Mouse (Mus musculus): ENCODE data around the gene Atad5.

Gene Atad5

GRCm38 (mm10) chr11:80150566-80150965 is 61.4 kb downstream of the Atad5 start:
- DNase-seq (ENCODE audit: low spot score): no peak

- DNase-seq (ENCODE audit: low spot score): no peak
Observed at GRCm38 (mm10) chr11:80151541-80151940, 62.3 kb downstream of the Atad5 start.

GRCm38 (mm10) chr11:80152376-80152775 is 63.2 kb downstream of the Atad5 start:
- DNase-seq (ENCODE audit: low spot score): no peak

DNA sequence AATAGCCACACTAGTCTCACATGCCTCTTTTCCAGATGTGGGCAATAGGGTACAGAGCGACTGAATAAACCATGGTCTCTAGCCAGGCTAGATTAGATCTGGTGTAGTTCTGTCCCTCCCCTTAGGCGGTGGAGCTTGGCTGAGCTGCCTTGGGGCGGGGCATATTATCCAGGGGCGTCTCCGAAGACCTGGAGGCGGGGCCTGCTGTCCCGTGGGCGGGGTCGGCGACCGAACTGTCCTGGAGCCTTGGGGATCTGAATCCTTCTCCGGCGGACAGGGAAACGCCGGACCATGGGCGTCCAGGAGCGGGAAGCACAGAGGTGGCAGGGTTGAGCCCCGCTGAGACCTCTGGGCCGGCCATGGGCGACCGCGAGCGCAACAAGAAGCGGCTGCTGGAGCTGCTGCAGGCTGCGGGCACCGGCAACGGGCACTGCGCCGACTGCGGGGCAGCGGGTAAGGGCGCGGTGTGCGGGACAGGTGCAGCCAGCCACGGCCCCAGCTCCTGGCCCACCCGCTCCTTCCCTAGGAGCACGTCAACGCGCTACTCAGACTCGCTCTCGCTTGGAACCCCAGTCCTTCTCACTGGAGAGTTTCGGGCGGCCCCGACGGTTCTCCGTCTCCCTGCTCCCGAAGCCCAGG is 64.8 kb downstream of the Atad5 start, which contains the start of gene Adap2:
Gene Adap2 (plus strand): TSS at position 249 of the 639 bp plus-strand sequence.
- DNase-seq (ENCODE audit: low spot score): peak; percentile 88

DNA sequence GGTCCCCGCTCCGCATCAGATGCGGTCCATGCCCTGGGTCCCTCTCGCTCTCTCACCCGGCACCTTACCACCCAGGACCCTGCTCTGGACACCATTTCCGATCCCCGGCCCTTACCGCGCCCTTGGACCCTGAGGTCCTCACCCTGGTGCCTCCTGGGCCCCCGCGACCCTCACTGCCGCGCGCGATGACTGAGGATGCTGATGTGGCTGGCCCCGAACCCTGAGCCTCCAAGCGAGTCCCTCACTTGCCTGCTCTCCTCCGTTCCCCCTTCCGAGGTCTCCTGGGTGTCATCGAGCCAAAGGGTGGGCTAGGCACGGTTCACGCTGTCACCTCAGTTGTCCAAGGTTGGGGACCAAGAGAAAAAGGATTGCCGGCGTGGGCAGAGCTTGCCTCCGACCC is 65.3 kb downstream of the Atad5 start:
- DNase-seq (ENCODE audit: low spot score): no peak

DNA sequence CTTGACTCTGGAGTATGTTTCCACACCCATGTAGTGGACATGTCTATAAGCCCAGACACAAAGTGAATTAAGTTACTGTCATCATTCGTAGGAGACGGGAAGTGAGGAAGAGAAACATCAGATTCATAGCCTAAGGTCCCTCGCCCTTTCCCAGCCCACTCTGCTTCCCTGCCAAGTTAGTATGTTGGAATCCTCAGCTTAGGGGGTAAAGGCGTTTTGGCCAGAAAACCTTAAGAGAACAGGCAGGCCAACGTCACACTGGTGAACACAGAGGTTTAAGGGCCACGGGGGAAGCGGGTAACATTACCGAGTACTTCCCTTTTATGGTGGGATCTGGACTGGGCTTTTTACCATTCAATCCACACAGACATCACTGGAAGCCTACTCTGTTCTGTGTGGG is 66.3 kb downstream of the Atad5 start:
- DNase-seq (ENCODE audit: low spot score): no peak

DNA sequence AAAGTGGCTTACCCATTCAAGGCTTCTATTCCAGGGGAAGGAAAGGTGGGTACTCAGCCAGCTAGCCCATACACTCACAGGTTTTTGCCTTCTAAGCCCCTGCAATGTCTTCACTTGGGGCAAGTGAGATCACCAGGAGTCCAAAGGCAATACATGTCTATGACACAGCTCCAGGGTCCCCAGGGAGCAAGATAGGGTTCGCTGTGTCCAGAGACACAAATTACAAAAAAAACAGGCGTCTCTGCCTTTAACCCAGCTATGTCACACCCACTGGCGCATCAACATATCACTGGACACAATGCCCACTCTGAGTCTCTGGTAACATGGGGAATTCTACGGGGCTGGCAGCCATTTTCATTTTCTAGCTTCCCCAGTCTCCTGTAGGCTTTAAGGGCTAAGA is 66.8 kb downstream of the Atad5 start:
- DNase-seq (ENCODE audit: low spot score): no peak

GRCm38 (mm10) chr11:80156841-80157240 is 67.6 kb downstream of the Atad5 start:
- no peak for DNase-seq (ENCODE audit: low spot score)

DNA sequence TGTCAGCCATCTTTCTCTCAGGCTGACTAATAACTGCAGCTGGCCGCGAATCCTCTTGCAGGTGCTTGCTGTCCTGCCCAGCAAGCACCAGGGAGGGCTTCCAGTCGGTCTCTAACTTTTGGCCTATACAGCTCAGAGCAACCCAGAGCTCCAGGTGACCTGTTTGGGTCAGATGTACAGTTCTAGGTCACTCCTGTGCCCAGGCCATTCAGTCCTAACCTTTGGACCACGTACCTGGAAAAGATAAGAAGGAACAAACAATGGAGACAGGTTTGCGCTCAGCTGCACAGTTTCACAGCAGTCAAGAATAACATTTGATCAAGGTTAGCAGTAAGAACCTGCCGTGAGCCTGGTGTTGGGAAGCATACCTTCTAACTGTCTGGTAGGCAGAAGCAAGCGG is 69.8 kb downstream of the Atad5 start:
- no peak for DNase-seq (ENCODE audit: low spot score)

DNA sequence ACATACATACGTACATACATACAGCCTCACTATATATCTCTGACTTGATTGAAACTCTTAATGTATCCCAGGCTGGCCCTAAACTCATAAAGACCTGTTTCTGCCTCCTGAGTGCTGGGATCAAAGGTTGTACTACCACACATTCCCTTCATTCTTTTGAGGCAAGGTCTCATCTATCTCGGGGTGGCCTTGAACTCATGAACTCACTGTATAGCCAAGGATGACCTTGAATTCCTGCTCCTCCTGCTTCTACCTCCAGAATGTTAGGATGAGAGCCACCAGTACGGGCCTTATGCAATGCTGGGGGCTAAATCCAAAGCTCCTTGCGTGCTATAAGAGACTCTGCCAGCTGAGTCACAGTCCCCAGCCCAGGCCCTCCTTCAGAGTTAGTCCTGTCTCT is 71.8 kb downstream of the Atad5 start:
- DNase-seq (ENCODE audit: low spot score): no peak

DNA sequence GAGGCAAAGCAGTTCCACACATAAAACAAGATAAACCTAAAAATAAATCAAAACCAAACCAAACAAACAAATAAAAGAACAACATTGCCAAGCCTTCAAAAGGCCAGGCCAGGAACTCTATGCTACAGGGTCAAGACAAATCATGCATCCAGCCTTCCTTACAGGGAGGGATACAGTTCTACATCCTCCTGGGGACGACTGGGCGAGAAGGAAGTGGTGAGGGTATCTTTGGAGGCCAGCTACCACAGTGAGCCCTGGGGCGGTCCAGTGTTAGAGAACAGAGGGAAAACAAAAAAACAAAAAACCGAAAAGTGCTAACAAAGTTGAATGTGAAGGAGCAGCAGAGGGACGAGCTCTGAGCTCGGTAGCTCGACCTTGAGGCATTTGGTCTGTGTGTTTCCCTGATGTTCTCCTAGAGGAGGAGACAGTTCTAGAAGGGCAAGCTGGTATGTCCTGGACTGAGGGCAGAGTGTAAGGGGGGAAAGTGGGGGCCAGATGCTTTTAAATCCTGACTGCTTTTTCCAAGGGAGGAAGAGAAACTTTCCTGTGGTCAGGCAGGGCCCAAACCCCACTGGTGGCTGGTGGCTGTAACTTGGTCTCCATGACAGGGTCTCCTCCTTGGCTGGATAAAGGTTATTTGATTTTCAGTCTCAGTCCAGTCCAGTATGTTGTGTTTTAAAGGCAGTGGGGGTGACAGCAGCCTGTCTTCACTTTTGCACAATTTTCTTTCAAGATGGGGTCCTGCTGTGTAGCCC is 74.3 kb downstream of the Atad5 start:
- DNase-seq (ENCODE audit: low spot score): no peak

DNA sequence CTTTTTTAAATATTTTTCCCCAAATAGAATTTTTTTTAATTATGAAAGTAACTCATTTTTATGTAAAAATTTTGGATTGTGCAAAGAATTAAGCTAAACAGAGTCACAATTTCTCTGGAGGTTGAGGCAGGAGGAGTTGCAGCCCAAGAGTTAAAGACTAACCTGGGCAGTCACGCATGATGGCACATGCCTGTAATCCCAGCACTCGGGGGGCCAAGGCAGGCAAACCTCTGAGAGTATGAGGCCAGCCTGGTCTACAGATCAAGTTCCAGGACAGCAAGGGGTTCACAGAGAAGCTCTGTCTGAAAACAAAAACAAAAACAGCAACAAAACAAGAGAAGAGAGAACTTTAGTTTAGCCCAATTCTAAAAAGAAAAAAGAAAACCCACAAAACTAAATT is 75.0 kb downstream of the Atad5 start:
- no peak for DNase-seq (ENCODE audit: low spot score)

- DNase-seq (ENCODE audit: low spot score): no peak
Observed at GRCm38 (mm10) chr11:80168121-80168520, 78.9 kb downstream of the Atad5 start.

GRCm38 (mm10) chr11:80168611-80169249 is 79.5 kb downstream of the Atad5 start:
- DNase-seq (ENCODE audit: low spot score): no peak

DNA sequence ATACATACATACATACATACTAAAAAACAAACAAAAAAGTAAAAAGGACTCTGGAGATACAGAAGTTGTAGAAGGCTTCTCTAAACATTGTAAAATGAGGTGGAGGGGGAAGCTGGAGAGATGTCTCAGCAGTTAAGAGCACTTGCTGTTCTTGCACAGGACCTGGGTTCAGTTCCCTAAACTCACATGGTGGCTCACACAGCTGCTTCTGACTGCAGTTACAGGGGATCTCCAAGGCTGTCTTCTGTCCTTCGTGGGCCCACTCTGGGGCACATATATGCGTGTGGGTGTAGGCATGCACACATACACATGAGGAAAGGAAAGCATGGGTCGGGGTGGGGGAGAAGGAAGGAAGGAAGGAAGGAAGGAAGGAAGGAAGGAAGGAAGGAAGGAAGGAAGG is 80.4 kb downstream of the Atad5 start:
- no peak for DNase-seq (ENCODE audit: low spot score)

DNA sequence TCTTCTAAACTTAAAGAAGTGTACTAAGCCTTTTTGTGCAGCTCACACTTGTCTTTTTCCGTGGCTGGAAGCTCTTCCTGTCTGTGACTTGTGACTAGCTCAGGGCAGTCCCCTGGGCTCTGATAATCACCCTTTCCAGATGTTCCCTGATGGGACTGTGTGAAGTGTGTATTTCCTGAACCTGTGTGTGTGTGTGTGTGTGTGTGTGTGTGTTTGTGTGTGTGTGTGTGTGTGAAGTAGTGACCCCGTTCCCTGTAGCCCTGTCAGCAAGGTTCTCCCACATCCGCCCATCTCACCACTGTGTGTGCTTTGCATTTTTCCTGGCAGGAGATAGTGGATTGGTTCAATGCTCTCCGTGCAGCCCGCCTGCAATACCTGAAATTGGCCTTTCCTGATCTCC is 81.2 kb downstream of the Atad5 start:
- DNase-seq (ENCODE audit: low spot score): no peak

DNA sequence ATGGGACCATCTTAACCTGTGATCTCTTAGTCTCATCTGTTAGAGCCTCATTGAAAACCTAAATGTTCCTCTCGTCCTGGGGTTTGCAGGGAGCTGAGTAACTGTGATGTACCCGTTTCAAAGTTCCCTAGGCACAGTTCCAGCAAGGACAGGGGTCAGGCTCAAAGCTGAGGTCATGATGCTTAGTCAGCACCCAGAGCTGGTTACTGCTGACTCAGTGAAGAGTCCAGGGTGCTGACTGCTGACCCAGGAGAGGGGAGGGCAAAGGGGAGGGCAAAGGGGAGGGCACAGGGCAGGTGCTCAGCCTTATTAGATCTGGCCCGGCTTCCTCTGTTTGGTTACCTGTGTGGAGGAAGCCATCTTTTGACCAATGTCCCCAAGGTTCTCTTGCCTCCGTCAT is 82.7 kb downstream of the Atad5 start:
- DNase-seq (ENCODE audit: low spot score): no peak

- no peak for DNase-seq (ENCODE audit: low spot score)
Observed at GRCm38 (mm10) chr11:80173963-80174670, 84.9 kb downstream of the Atad5 start.

DNA sequence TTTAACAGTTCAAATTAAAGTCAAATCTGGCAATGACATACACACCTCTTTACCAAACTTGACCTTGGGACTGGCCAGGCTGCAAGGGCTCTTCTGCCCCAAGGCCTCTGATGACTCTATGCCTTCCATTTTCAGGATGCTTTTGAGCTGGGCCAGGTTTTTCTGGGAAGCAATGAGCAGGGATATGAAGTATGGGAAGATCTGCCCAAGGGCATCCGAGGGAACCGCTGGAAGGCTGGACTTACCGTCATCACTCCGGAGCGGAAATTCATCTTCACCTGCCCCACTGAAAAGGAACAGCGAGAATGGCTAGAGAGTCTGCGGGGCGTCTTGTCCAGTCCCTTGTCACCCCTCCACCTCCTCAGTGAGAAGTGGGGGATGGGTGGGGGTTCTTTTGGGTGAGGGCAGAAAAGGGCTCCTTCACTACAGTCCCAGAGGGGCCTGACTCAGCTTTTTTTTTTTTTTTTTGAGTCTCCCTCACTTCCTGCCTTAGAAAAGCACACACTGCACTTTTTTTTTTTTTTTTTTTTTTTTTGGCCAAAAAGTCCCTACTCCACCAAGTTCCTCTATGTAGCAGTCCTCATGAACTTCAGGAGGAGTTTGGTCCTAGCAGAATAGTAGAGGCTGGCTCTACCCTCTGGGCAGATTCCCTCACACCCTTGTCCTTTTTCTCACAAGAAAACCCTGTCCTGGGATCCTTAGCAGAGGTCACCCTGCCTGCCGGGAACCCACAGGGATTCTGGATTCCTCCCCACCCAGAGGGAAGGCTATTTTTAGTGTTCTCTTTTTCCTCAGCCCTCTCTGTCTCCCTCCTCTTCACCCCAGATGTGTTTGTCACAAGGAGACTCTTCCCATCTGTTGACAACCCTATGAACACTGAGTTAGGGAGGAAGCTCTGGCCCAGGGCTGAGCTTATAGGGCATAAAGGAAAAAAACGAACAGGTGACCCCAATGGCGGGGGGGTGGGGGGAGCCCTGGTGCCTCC is 88.0 kb downstream of the Atad5 start:
- DNase-seq (ENCODE audit: low spot score): no peak

- no peak for DNase-seq (ENCODE audit: low spot score)
Observed at GRCm38 (mm10) chr11:80178316-80178715, 89.1 kb downstream of the Atad5 start.

DNA sequence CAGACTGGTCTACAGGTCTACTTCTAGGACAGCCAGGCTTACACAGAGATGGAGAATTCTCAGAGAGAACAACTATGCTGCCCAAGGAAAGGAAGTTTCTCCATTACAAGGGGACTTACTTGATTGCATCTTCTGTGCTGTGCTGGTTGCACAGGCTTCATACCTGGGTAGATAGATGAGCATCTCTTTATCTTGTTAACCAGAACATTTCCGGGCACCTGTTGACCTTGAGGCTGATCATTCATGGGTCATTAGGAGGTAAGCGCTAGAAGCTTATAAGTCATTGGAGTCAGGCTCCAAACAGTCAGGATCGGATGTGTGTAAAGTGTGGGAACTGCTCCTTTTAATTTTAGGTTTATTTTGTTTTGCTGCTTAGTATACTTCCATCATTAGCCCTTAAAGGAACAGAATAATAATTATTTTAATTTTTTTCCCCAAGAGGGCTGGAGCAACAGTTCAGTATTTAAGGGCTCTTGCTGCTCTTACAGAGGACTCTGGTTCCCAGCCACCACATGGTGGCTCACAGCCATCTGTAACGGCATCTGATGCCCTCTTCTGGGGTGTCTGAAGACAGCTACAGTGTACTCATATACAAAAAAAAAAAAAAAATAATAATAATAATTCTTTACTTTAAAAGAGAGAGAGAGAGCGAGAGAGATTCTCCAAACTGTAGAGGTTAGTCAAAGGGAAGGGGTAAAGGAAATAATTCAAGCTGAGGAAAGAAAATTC is 92.0 kb downstream of the Atad5 start:
- no peak for DNase-seq (ENCODE audit: low spot score)

Measured in embryo, embryonic 10.5 days (tissue).